Mouse (Mus musculus) MEL (cell line): ENCODE measurements around the gene Gemin2. TPM values are rescaled to one million over a fixed set of nuclear protein-coding genes. Genes with fewer than 3 reads are reported as not detected.

ENCODE experiments used
- DNase-seq: peaks from one replicate; pipeline ENCODE4 v3.0.0; 2011; ENCODE audit warnings: low read depth, low spot score
- H3K27ac ChIP-seq: 2 replicates; pipeline ENCODE4 v1.5.1; 2012; ENCODE audit warnings: low read depth, mild to moderate bottlenecking, control low read depth, low read length, moderate library complexity; ENCODE audit not compliant: control insufficient read depth
- H3K27me3 ChIP-seq, 2 experiments: fragments of 150-350 bp in 1 of 2; sonication (generic) in 1 of 2; 2 replicates each; pipeline ENCODE4 v1.6.1; 2012; ENCODE audit warnings: low read length in 2 of 2, mild to moderate bottlenecking in 2 of 2, improper control_type of control experiment in 1 of 2, moderate library complexity in 1 of 2; ENCODE audit not compliant: insufficient read depth in 2 of 2, control insufficient read depth in 1 of 2
- H3K36me3 ChIP-seq, 2 experiments: 2 replicates each; pipeline ENCODE4 v1.6.1; 2012 to 2014; ENCODE audit warnings: low read length in 2 of 2, improper control_type of control experiment in 1 of 2, inconsistent platforms in 1 of 2, mild to moderate bottlenecking in 1 of 2; ENCODE audit not compliant: insufficient read depth in 2 of 2, control insufficient read depth in 1 of 2
- H3K4me1 ChIP-seq, 2 experiments: fragments of 150-350 bp in 1 of 2; sonication (generic) in 1 of 2; 2 replicates each; pipeline ENCODE4 v1.6.1; 2012; ENCODE audit warnings: low read length in 2 of 2, improper control_type of control experiment in 1 of 2, mild to moderate bottlenecking in 1 of 2; ENCODE audit not compliant: insufficient read depth in 2 of 2, control insufficient read depth in 1 of 2
- H3K4me3 ChIP-seq, 2 experiments: fragments of 150-350 bp in 1 of 2; sonication (generic) in 1 of 2; 2 replicates each; pipeline ENCODE4 v1.5.1; 2012; ENCODE audit warnings: low read depth in 2 of 2, low read length in 2 of 2, mild to moderate bottlenecking in 2 of 2, moderate library complexity in 2 of 2, control low read depth in 1 of 2, improper control_type of control experiment in 1 of 2; ENCODE audit not compliant: control insufficient read depth in 1 of 2, insufficient read depth in 1 of 2
- H3K79me2 ChIP-seq: 2 replicates; pipeline ENCODE4 v1.6.1; 2012; ENCODE audit warnings: mild to moderate bottlenecking, low read length, moderate library complexity; ENCODE audit not compliant: control insufficient read depth, poor library complexity, insufficient read depth
- H3K9ac ChIP-seq: 2 replicates; pipeline ENCODE4 v1.6.1; 2012; ENCODE audit warnings: low read depth, mild to moderate bottlenecking, control low read depth, low read length, moderate library complexity; ENCODE audit not compliant: control insufficient read depth, poor library complexity, severe bottlenecking
- H3K9me3 ChIP-seq: fragments of 150-350 bp; sonication (generic); replicated peaks from 2 replicates; pipeline ENCODE4 v1.6.1; 2012; ENCODE audit warnings: mild to moderate bottlenecking, low read length, improper control_type of control experiment, moderate library complexity; ENCODE audit not compliant: insufficient read depth
- CHD2 ChIP-seq: IDR thresholded peaks from 2 replicates; pipeline ENCODE4 v1.6.1; 2011; ENCODE audit warnings: low read length, improper control_type of control experiment
- E2F4 ChIP-seq: IDR thresholded peaks from 2 replicates; pipeline ENCODE4 v1.6.1; 2011; ENCODE audit warnings: low read depth, low read length, improper control_type of control experiment, borderline replicate concordance
- EP300 ChIP-seq, 2 experiments: IDR thresholded peaks; 2 replicates each; pipeline ENCODE4 v1.6.1; 2011; ENCODE audit warnings: improper control_type of control experiment in 2 of 2, low read length in 2 of 2, low read depth in 1 of 2, mild to moderate bottlenecking in 1 of 2
- JUND ChIP-seq: IDR thresholded peaks from 2 replicates; pipeline ENCODE4 v1.6.1; 2011; ENCODE audit warnings: low read depth, mild to moderate bottlenecking, improper control_type of control experiment, low read length
- KAT2A ChIP-seq: conservative IDR thresholded peaks from 2 replicates; pipeline ENCODE4 v1.6.1; 2012; ENCODE audit warnings: low read depth, low read length, improper control_type of control experiment, inconsistent platforms
- MAFK ChIP-seq: IDR thresholded peaks from 2 replicates; pipeline ENCODE4 v1.6.1; 2011; ENCODE audit warnings: low read depth, mild to moderate bottlenecking, low read length, improper control_type of control experiment, borderline replicate concordance
- MAZ ChIP-seq: IDR thresholded peaks from 2 replicates; pipeline ENCODE4 v1.6.1; 2012; ENCODE audit warnings: low read depth, mild to moderate bottlenecking, inconsistent platforms, low read length, improper control_type of control experiment
- MXI1 ChIP-seq: IDR thresholded peaks from 2 replicates; pipeline ENCODE4 v1.6.1; 2011; ENCODE audit warnings: mild to moderate bottlenecking, low read depth, low read length, improper control_type of control experiment
- MYB ChIP-seq: IDR thresholded peaks from 2 replicates; pipeline ENCODE4 v1.6.1; 2011; ENCODE audit warnings: mild to moderate bottlenecking, low read depth, low read length, improper control_type of control experiment
- NELFE ChIP-seq: IDR thresholded peaks from 2 replicates; pipeline ENCODE4 v1.6.1; 2011; ENCODE audit warnings: low read depth, low read length, improper control_type of control experiment
- NRF1 ChIP-seq: IDR thresholded peaks from 2 replicates; pipeline ENCODE4 v1.6.1; 2014; ENCODE audit warnings: low read depth, mild to moderate bottlenecking, inconsistent platforms, low read length, improper control_type of control experiment, moderate library complexity; ENCODE audit not compliant: poor library complexity, insufficient read depth, severe bottlenecking
- POLR2AphosphoS2 ChIP-seq: IDR thresholded peaks from 2 replicates; pipeline ENCODE4 v1.6.1; 2011; ENCODE audit warnings: low read length, improper control_type of control experiment
- POLR2AphosphoS5 ChIP-seq: IDR thresholded peaks from 2 replicates; pipeline ENCODE4 v1.6.1; 2012; ENCODE audit warnings: low read depth, borderline replicate concordance, mild to moderate bottlenecking, inconsistent platforms, low read length, moderate library complexity, mixed read lengths
- RAD21 ChIP-seq: IDR thresholded peaks from 2 replicates; pipeline ENCODE4 v1.6.1; 2011; ENCODE audit warnings: mild to moderate bottlenecking, low read depth, low read length, improper control_type of control experiment
- RCOR1 ChIP-seq: IDR thresholded peaks from 2 replicates; pipeline ENCODE4 v1.6.1; 2012; ENCODE audit warnings: low read depth, mild to moderate bottlenecking, inconsistent platforms, low read length, improper control_type of control experiment
- TAL1 ChIP-seq: IDR thresholded peaks from 2 replicates; pipeline ENCODE4 v1.6.1; 2012; ENCODE audit warnings: mild to moderate bottlenecking, inconsistent platforms, low read length, moderate library complexity, mixed read lengths
- TCF12 ChIP-seq: IDR thresholded peaks from 2 replicates; pipeline ENCODE4 v1.6.1; 2014; ENCODE audit warnings: low read depth, mild to moderate bottlenecking, inconsistent platforms, low read length, improper control_type of control experiment, moderate library complexity
- ZC3H11A ChIP-seq: IDR thresholded peaks from 2 replicates; pipeline ENCODE4 v1.6.1; 2012; ENCODE audit warnings: low read depth, mild to moderate bottlenecking, inconsistent platforms, low read length, improper control_type of control experiment
- ZKSCAN1 ChIP-seq: IDR thresholded peaks from 2 replicates; pipeline ENCODE4 v1.6.1; 2012; ENCODE audit warnings: low read depth, mild to moderate bottlenecking, inconsistent platforms, low read length, improper control_type of control experiment, moderate library complexity
- ZMIZ1 ChIP-seq: IDR thresholded peaks from 2 replicates; pipeline ENCODE4 v1.6.1; 2012; ENCODE audit warnings: low read depth, mild to moderate bottlenecking, inconsistent platforms, low read length, improper control_type of control experiment, moderate library complexity
- polyA plus RNA-seq, 2 experiments: library from polyadenylated mRNA; stranded (reverse) in 1 of 2; unstranded in 1 of 2; fragments of >175 nt in 1 of 2; fragments of >200 nt in 1 of 2; gene quantifications; 2 replicates each; pipeline versions ENCODE4 v1.2.1 to v1.2.4; 2012; ENCODE audit warnings: low replicate concordance in 2 of 2, low read depth in 1 of 2; ENCODE audit not compliant: insufficient read length in 2 of 2, insufficient read depth in 1 of 2, missing spikeins in 1 of 2
- total RNA-seq: library from RNA; depleted of rRNA; stranded (reverse); fragments of 300-350 nt; gene quantifications from 2 replicates; pipeline ENCODE4 v1.2.3, GENCODE M21; 2012; rRNA removed

Gene Gemin2
- total and polyA plus RNA-seq, 3 experiments: 17.7 to 19.5 TPM; not detected in 1

DNA sequence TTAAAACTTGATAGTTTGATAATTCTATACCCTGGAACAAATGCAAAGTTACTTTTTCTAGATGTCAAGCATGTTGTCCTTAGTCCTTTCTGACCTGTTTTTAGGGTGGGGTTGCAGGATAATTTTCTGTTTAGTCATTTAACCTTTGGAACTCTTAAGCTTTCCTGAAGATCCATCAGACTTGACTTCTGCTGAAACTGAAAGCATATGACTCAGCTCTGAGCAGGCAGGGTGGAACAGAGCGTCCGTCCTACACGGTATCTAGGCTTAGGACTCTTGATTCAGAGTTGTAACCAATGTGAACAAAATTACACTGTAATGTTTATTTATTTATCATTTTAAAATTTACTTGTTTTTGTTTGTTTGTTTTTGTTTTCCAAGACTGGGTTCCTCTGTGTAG lies 64.7 kb downstream of the Gemin2 start:
- H3K9me3 ChIP-seq: no peaks in the 10 kb centered on the region
- H3K4me3 ChIP-seq: no peak overlapping the region
- TF ChIP-seq MYB: no peak
- TF ChIP-seq E2F4: no peak
- no peak for TF ChIP-seq MAFK
- no peak for TF ChIP-seq ZMIZ1
- no peak for TF ChIP-seq KAT2A
- TF ChIP-seq ZKSCAN1: no peak
- TF ChIP-seq EP300 (IDR thresholded peaks at IDR 0.05; ENCODE audit: low read depth in 1 of 2, low read length in 2 of 2): no peak
- TF ChIP-seq JUND: no peak
- TF ChIP-seq NRF1: no peak
- no peak for TF ChIP-seq POLR2AphosphoS2
- TF ChIP-seq CHD2: no peak
- no peak for TF ChIP-seq MAZ
- no peak for TF ChIP-seq RAD21
- TF ChIP-seq MXI1: no peak
- TF ChIP-seq TCF12: no peak
- TF ChIP-seq ZC3H11A: no peak
- TF ChIP-seq POLR2AphosphoS5: no peak
- TF ChIP-seq RCOR1: no peak
- TF ChIP-seq TAL1: no peak
- no peak for TF ChIP-seq NELFE

More for the DNA sequence above, 64.7 kb downstream of the Gemin2 start:
- Histone ChIP-seq H3K27ac (no peak overlapping the region), H3K9ac (no peak overlapping the region), H3K79me2 (no peaks in the 10 kb centered on the region), H3K27me3 (no peaks in the 10 kb centered on the region), H3K4me1 (no peaks in the 10 kb centered on the region), H3K36me3 (peaks cover 2 to 5% of the 10 kb centered on the region in 2 experiments)
- DNase-seq: no peak

Other genes starting within 250 kb of the Gemin2 start
- gene Sec23a, start 1.4 kb upstream of the Gemin2 start, total RNA-seq: 16.1 and 16.4 TPM in 2 replicates
- gene Sec23a, start 1.4 kb upstream of the Gemin2 start, polyA plus RNA-seq: 10 to 100 TPM; 16.7 to 98.2 TPM
- 45.9 and 48.1 TPM in 2 replicates for gene Trappc6b, start 48.1 kb downstream of the Gemin2 start, total RNA-seq
- 10 to 100 TPM in 1 of 2 experiments, not detected in 1; 75.3 TPM for gene Trappc6b, start 48.1 kb downstream of the Gemin2 start, polyA plus RNA-seq
- gene Pnn, start 53.5 kb downstream of the Gemin2 start, total RNA-seq: 36.7 and 38.4 TPM in 2 replicates
- gene Pnn, start 53.5 kb downstream of the Gemin2 start, polyA plus RNA-seq: 100 to 1,000 TPM; 132 to 216 TPM
- 103 and 134 TPM in 2 replicates for gene Mia2, start 82.4 kb downstream of the Gemin2 start, total RNA-seq
- 100 to 1,000 TPM in 1 of 2 experiments, not detected in 1; 175 TPM for gene Mia2, start 82.4 kb downstream of the Gemin2 start, polyA plus RNA-seq
- 35.3 and 40.0 TPM in 2 replicates for gene Fbxo33, start 206.3 kb downstream of the Gemin2 start, total RNA-seq
- 10 to 100 TPM in 1 of 2 experiments, not detected in 1; 20.8 TPM for gene Fbxo33, start 206.3 kb downstream of the Gemin2 start, polyA plus RNA-seq